10 mouse cellular contexts compared by ENCODE assay signal in genomic region chr2:157375794-157376757, GRCm38 (mm10). TPM values are rescaled to one million over a fixed set of nuclear protein-coding genes. Genes with fewer than 3 reads are reported as not detected.
DNase-seq lines count a peak whose midpoint lies in the region; ATAC-seq and TF ChIP-seq lines count a peak whose summit lies in the region.
"Had no signal": no experiment of that assay in that cellular context is flagged by ENCODE, and none has a peak within 500 bp of the region (broad histone marks: within the 10 kb centered on the region; RNA-seq: fewer than 3 reads in every experiment).

No protein-coding gene starts in this region.

- 0 out of 2 replicates have a peak, but pooled peaks have one; percentile 42 for ATAC-seq in midbrain, embryonic 15.5 days (replicated peaks)

- peaks cover 48% of the 10 kb centered on the region for H3K36me3 ChIP-seq in hindbrain, embryonic 10.5 days
- H3K36me3 ChIP-seq in midbrain, embryonic 15.5 days (replicated peaks): no peaks in the 10 kb centered on the region; the same call in 1 of the 2 replicates

- TF ChIP-seq CTCF in gastrocnemius, adult 2 months (IDR thresholded peaks at IDR 0.05): no peak

- no peak overlapping the region for H3K9ac ChIP-seq in midbrain, embryonic 15.5 days
- H3K9ac ChIP-seq: heart, embryonic 15.5 days had no signal

- no peaks in the 10 kb centered on the region; the same call in 1 of the 2 replicates for H3K27me3 ChIP-seq in hindbrain, embryonic 10.5 days (ENCODE audit: insufficient read depth, poor library complexity, severe bottlenecking)
- no peaks in the 10 kb centered on the region for H3K27me3 ChIP-seq in midbrain, embryonic 15.5 days (replicated peaks)
- H3K27me3 ChIP-seq: heart, embryonic 15.5 days had no signal

- WGBS in hindbrain, embryonic 10.5 days: 16% methylated on average over 14 of the region's 14 CpGs
- WGBS in midbrain, embryonic 15.5 days: 8% methylated on average over 14 of the region's 14 CpGs

- intact Hi-C loops in gastrocnemius, adult 2 months (cut with DNase I): no loop called here
- intact Hi-C loops in heart, postnatal 36 days (cut with DNase I): no loop called here

- no peak for DNase-seq in gastrocnemius, adult 2 months
- no peak for DNase-seq in gastrocnemius, adult 8-10 months (ENCODE audit: low spot score in 2 of 2)
- peak; percentile 97 for DNase-seq in ZHBTc4 (ENCODE audit: low read depth, low spot score)
- peak; percentile 36 for DNase-seq in hindbrain, embryonic 10.5 days (ENCODE audit: low spot score)
- no peak for DNase-seq in cerebellum, postnatal 4 days (ENCODE audit: low spot score in 2 of 2)
- no peak for DNase-seq in cerebellum, postnatal 14 days
- no peak for DNase-seq in heart, postnatal 36 days
- DNase-seq: left cerebral cortex, postnatal 4 days had no signal

- H3K9me3 ChIP-seq in hindbrain, embryonic 10.5 days: no peaks in the 10 kb centered on the region
- H3K9me3 ChIP-seq in midbrain, embryonic 15.5 days: no peaks in the 10 kb centered on the region
- H3K9me3 ChIP-seq: heart, embryonic 15.5 days had no signal

- H3K27ac ChIP-seq in gastrocnemius, adult 2 months: peak overlapping the region; percentile 16; the same call in 1 of the 2 replicates
- H3K27ac ChIP-seq in hindbrain, embryonic 10.5 days: peak overlapping the region; percentile 73
- H3K27ac ChIP-seq in midbrain, embryonic 15.5 days: peak overlapping the region; percentile 61
- H3K27ac ChIP-seq: heart, embryonic 15.5 days had no signal

- H3K4me2 ChIP-seq in midbrain, embryonic 15.5 days: peak overlapping the region; percentile 43
- H3K4me2 ChIP-seq: heart, embryonic 15.5 days had no signal

- H3K4me3 ChIP-seq in gastrocnemius, adult 2 months: no peak overlapping the region
- peak overlapping the region; percentile 32 for H3K4me3 ChIP-seq in hindbrain, embryonic 10.5 days
- peak overlapping the region; percentile 17 for H3K4me3 ChIP-seq in midbrain, embryonic 15.5 days
- H3K4me3 ChIP-seq: heart, embryonic 15.5 days had no signal

- peaks cover 28% of the 10 kb centered on the region for H3K4me1 ChIP-seq in hindbrain, embryonic 10.5 days (replicated peaks)
- H3K4me1 ChIP-seq in midbrain, embryonic 15.5 days: peaks cover 19% of the 10 kb centered on the region

RNA-seq across cellular contexts. Expression of gene Manbal, which starts 8.7 kb away (rescaled TPM):
- 10 to 100 TPM; 13.5 TPM for total RNA-seq in gastrocnemius, adult 2 months (2021)
- 10 to 100 TPM; 16.4 to 18.4 (median 17.4) TPM for total RNA-seq in gastrocnemius, adult 8-10 months (2022)
- polyA plus RNA-seq in hindbrain, embryonic 10.5 days (2016; fragmentation: Nextera tagmentation; extraction: Ambion mirVana): 67.0 and 85.8 TPM in 2 replicates
- 104 and 107 TPM in 2 replicates for polyA plus RNA-seq in midbrain, embryonic 15.5 days (2015; fragmentation: Nextera tagmentation; extraction: Ambion mirVana)
- total RNA-seq in heart, postnatal 36 days (2021): 10 to 100 TPM; 21.5 to 23.1 TPM

RNA-seq across cellular contexts. Expression of gene Ghrh, which starts 28.8 kb away (rescaled TPM):
- total RNA-seq in gastrocnemius, adult 2 months (2021): not detected
- not detected for total RNA-seq in gastrocnemius, adult 8-10 months (2022)
- not detected in 2 replicates for polyA plus RNA-seq in hindbrain, embryonic 10.5 days (2016; fragmentation: Nextera tagmentation; extraction: Ambion mirVana)
- 1.3 and 4.1 TPM in 2 replicates for polyA plus RNA-seq in midbrain, embryonic 15.5 days (2015; fragmentation: Nextera tagmentation; extraction: Ambion mirVana)
- total RNA-seq in heart, postnatal 36 days (2021): not detected
- total RNA-seq: left cerebral cortex, postnatal 4 days had no signal
- polyA plus RNA-seq: heart, embryonic 15.5 days had no signal

RNA-seq across cellular contexts. Expression of gene Src, which starts 42.2 kb away (rescaled TPM):
- total RNA-seq in gastrocnemius, adult 2 months (2021): 1 to 10 TPM; 2.2 to 2.8 TPM
- total RNA-seq in gastrocnemius, adult 8-10 months (2022): 1 to 10 TPM; 1.3 to 2.3 (median 1.7) TPM
- 20.8 and 29.3 TPM in 2 replicates for polyA plus RNA-seq in hindbrain, embryonic 10.5 days (2016; fragmentation: Nextera tagmentation; extraction: Ambion mirVana)
- 40.3 and 43.2 TPM in 2 replicates for polyA plus RNA-seq in midbrain, embryonic 15.5 days (2015; fragmentation: Nextera tagmentation; extraction: Ambion mirVana)
- 1 to 10 TPM; 3.4 to 4.9 TPM for total RNA-seq in heart, postnatal 36 days (2021)

Comparison
In these comparisons a context has a peak if more than half of its experiments do, and no peak if none do; other contexts are left out.
1. DNase-seq: peak in ZHBTc4 (single experiment) and hindbrain, embryonic 10.5 days (single experiment); none in gastrocnemius, adult 2 months (single experiment), gastrocnemius, adult 8-10 months (0 of 2), cerebellum, postnatal 4 days (0 of 2), cerebellum, postnatal 14 days (0 of 2) and heart, postnatal 36 days (0 of 2).
2. H3K27ac ChIP-seq: peak in every context shown above with its lines; median percentile 73 in hindbrain, embryonic 10.5 days; 61 in midbrain, embryonic 15.5 days; 16 in gastrocnemius, adult 2 months.